Mouse (Mus musculus): ENCODE measurements around the gene Tnfrsf21.

- TF ChIP-seq POLR2A (IDR thresholded peaks at IDR 0.05; ENCODE audit: control insufficient read depth, low read depth, low read length): no peak
- TF ChIP-seq CTCF (IDR thresholded peaks at IDR 0.05; ENCODE audit: control insufficient read depth, insufficient read depth, insufficient replicate concordance, low read depth, low read length): no peak
Observed at GRCm38 (mm10) chr17:43029546-43029945, 13.2 kb downstream of the Tnfrsf21 start.

Measured in testis, adult 2 months (tissue).